Mouse (Mus musculus): ENCODE data around the gene Marf1. TPM values are rescaled to one million over a fixed set of nuclear protein-coding genes. Genes with fewer than 3 reads are reported as not detected.

Marf1 gene
- polyA plus RNA-seq, 1 experiment from 2014 or later, result 17.1 TPM

GRCm38 (mm10) chr16:14151718-14152117 lies 11.4 kb downstream of the Marf1 start:
- no peaks in the 10 kb centered on the region for H3K9me3 ChIP-seq (replicated peaks; ENCODE audit: control insufficient read depth, low read length)
- H3K36me3 ChIP-seq (ENCODE audit: control insufficient read depth, insufficient read depth, low read length), result peaks cover 60% of the 10 kb centered on the region
- no peak overlapping the region for H3K4me2 ChIP-seq (ENCODE audit: low read length)
- no peak overlapping the region for H3K9ac ChIP-seq (ENCODE audit: low read length)
- WGBS, result 92% methylated on average over 4 of the region's 4 CpGs
- no peak overlapping the region for H3K4me3 ChIP-seq (ENCODE audit: low read depth, low read length)
- H3K4me1 ChIP-seq (ENCODE audit: control insufficient read depth, insufficient read depth, low read length), result no peaks in the 10 kb centered on the region
- no peaks in the 10 kb centered on the region for H3K27me3 ChIP-seq (replicated peaks; ENCODE audit: control insufficient read depth, insufficient read depth, low read length)
- ATAC-seq (no peak), DNase-seq (ENCODE audit: low spot score) (no peak)
- no peak overlapping the region for H3K27ac ChIP-seq (ENCODE audit: low read depth, low read length)

- Histone ChIP-seq H3K4me1 (ENCODE audit: control insufficient read depth, insufficient read depth, low read length) (no peaks in the 10 kb centered on the region), H3K4me3 (ENCODE audit: low read depth, low read length) (no peak overlapping the region), H3K9ac (ENCODE audit: low read length) (no peak overlapping the region), H3K27me3 (replicated peaks; ENCODE audit: control insufficient read depth, insufficient read depth, low read length) (no peaks in the 10 kb centered on the region), H3K9me3 (replicated peaks; ENCODE audit: control insufficient read depth, low read length) (no peaks in the 10 kb centered on the region), H3K27ac (ENCODE audit: low read depth, low read length) (no peak overlapping the region), H3K36me3 (ENCODE audit: control insufficient read depth, insufficient read depth, low read length) (peaks cover 84% of the 10 kb centered on the region), H3K4me2 (ENCODE audit: low read length) (no peak overlapping the region)
- ATAC-seq, result no peak
- DNase-seq (ENCODE audit: low spot score), result no peak
Observed at GRCm38 (mm10) chr16:14147712-14148111, 15.4 kb downstream of the Marf1 start.

GRCm38 (mm10) chr16:14143298-14143697 lies 19.9 kb downstream of the Marf1 start:
- no peaks in the 10 kb centered on the region for H3K9me3 ChIP-seq (replicated peaks; ENCODE audit: control insufficient read depth, low read length)
- no peaks in the 10 kb centered on the region for H3K4me1 ChIP-seq (ENCODE audit: control insufficient read depth, insufficient read depth, low read length)
- no peak overlapping the region for H3K4me2 ChIP-seq (ENCODE audit: low read length)
- WGBS, result 94% methylated on average over 3 of the region's 3 CpGs
- ATAC-seq (no peak), DNase-seq (ENCODE audit: low spot score) (no peak)
- H3K27me3 ChIP-seq (replicated peaks; ENCODE audit: control insufficient read depth, insufficient read depth, low read length), result no peaks in the 10 kb centered on the region
- peaks cover 88% of the 10 kb centered on the region for H3K36me3 ChIP-seq (ENCODE audit: control insufficient read depth, insufficient read depth, low read length)
- H3K4me3 ChIP-seq (ENCODE audit: low read depth, low read length), result no peak overlapping the region
- H3K27ac ChIP-seq (ENCODE audit: low read depth, low read length), result no peak overlapping the region
- no peak overlapping the region for H3K9ac ChIP-seq (ENCODE audit: low read length)

- no peak overlapping the region for H3K4me3 ChIP-seq (ENCODE audit: low read depth, low read length)
- no peaks in the 10 kb centered on the region for H3K27me3 ChIP-seq (replicated peaks; ENCODE audit: control insufficient read depth, insufficient read depth, low read length)
- H3K9me3 ChIP-seq (replicated peaks; ENCODE audit: control insufficient read depth, low read length), result no peaks in the 10 kb centered on the region
- H3K4me1 ChIP-seq (ENCODE audit: control insufficient read depth, insufficient read depth, low read length), result no peaks in the 10 kb centered on the region
- no peak for ATAC-seq
- no peak overlapping the region for H3K9ac ChIP-seq (ENCODE audit: low read length)
- H3K27ac ChIP-seq (ENCODE audit: low read depth, low read length), result no peak overlapping the region
- peaks cover 87% of the 10 kb centered on the region for H3K36me3 ChIP-seq (ENCODE audit: control insufficient read depth, insufficient read depth, low read length)
- no peak for DNase-seq (ENCODE audit: low spot score)
- H3K4me2 ChIP-seq (ENCODE audit: low read length), result no peak overlapping the region
Observed at GRCm38 (mm10) chr16:14139106-14139505, 24.0 kb downstream of the Marf1 start.

GRCm38 (mm10) chr16:14137976-14138561 lies 25.1 kb downstream of the Marf1 start:
- H3K4me2 ChIP-seq (ENCODE audit: low read length), result no peak overlapping the region
- H3K4me3 ChIP-seq (ENCODE audit: low read depth, low read length), result no peak overlapping the region
- no peaks in the 10 kb centered on the region for H3K4me1 ChIP-seq (ENCODE audit: control insufficient read depth, insufficient read depth, low read length)
- no peak for DNase-seq (ENCODE audit: low spot score)
- H3K27me3 ChIP-seq (replicated peaks; ENCODE audit: control insufficient read depth, insufficient read depth, low read length), result no peaks in the 10 kb centered on the region
- H3K9ac ChIP-seq (ENCODE audit: low read length), result no peak overlapping the region
- WGBS, result 97% methylated on average over 1 of the region's 1 CpGs
- H3K9me3 ChIP-seq (replicated peaks; ENCODE audit: control insufficient read depth, low read length), result no peaks in the 10 kb centered on the region
- peaks cover 88% of the 10 kb centered on the region for H3K36me3 ChIP-seq (ENCODE audit: control insufficient read depth, insufficient read depth, low read length)
- no peak for ATAC-seq
- no peak overlapping the region for H3K27ac ChIP-seq (ENCODE audit: low read depth, low read length)

- ATAC-seq, result no peak
- H3K4me1 ChIP-seq (ENCODE audit: control insufficient read depth, insufficient read depth, low read length), result no peaks in the 10 kb centered on the region
- DNase-seq (ENCODE audit: low spot score), result no peak
- no peak overlapping the region for H3K27ac ChIP-seq (ENCODE audit: low read depth, low read length)
- H3K4me2 ChIP-seq (ENCODE audit: low read length), result no peak overlapping the region
- H3K27me3 ChIP-seq (replicated peaks; ENCODE audit: control insufficient read depth, insufficient read depth, low read length), result no peaks in the 10 kb centered on the region
- WGBS, result 87% methylated on average over 2 of the region's 2 CpGs
- H3K36me3 ChIP-seq (ENCODE audit: control insufficient read depth, insufficient read depth, low read length), result peaks cover 90% of the 10 kb centered on the region
- H3K9me3 ChIP-seq (replicated peaks; ENCODE audit: control insufficient read depth, low read length), result no peaks in the 10 kb centered on the region
- no peak overlapping the region for H3K4me3 ChIP-seq (ENCODE audit: low read depth, low read length)
- no peak overlapping the region for H3K9ac ChIP-seq (ENCODE audit: low read length)
Observed at GRCm38 (mm10) chr16:14135014-14135413, 28.1 kb downstream of the Marf1 start.

GRCm38 (mm10) chr16:14131838-14132237 lies 31.3 kb downstream of the Marf1 start:
- no peak for DNase-seq (ENCODE audit: low spot score)
- H3K4me2 ChIP-seq (ENCODE audit: low read length), result no peak overlapping the region
- H3K36me3 ChIP-seq (ENCODE audit: control insufficient read depth, insufficient read depth, low read length), result peaks cover 95% of the 10 kb centered on the region
- H3K27me3 ChIP-seq (replicated peaks; ENCODE audit: control insufficient read depth, insufficient read depth, low read length), result no peaks in the 10 kb centered on the region
- no peak for ATAC-seq
- WGBS, result 86% methylated on average over 5 of the region's 5 CpGs
- H3K9me3 ChIP-seq (replicated peaks; ENCODE audit: control insufficient read depth, low read length), result no peaks in the 10 kb centered on the region
- no peak overlapping the region for H3K27ac ChIP-seq (ENCODE audit: low read depth, low read length)
- no peak overlapping the region for H3K4me3 ChIP-seq (ENCODE audit: low read depth, low read length)
- no peak overlapping the region for H3K9ac ChIP-seq (ENCODE audit: low read length)
- H3K4me1 ChIP-seq (ENCODE audit: control insufficient read depth, insufficient read depth, low read length), result no peaks in the 10 kb centered on the region

GRCm38 (mm10) chr16:14131376-14131775 lies 31.8 kb downstream of the Marf1 start:
- WGBS, result 86% methylated on average over 3 of the region's 3 CpGs
- Histone ChIP-seq H3K9me3 (replicated peaks; ENCODE audit: control insufficient read depth, low read length) (no peaks in the 10 kb centered on the region), H3K27me3 (replicated peaks; ENCODE audit: control insufficient read depth, insufficient read depth, low read length) (no peaks in the 10 kb centered on the region), H3K27ac (ENCODE audit: low read depth, low read length) (no peak overlapping the region), H3K4me1 (ENCODE audit: control insufficient read depth, insufficient read depth, low read length) (no peaks in the 10 kb centered on the region), H3K9ac (ENCODE audit: low read length) (no peak overlapping the region), H3K4me2 (ENCODE audit: low read length) (no peak overlapping the region), H3K36me3 (ENCODE audit: control insufficient read depth, insufficient read depth, low read length) (peaks cover 95% of the 10 kb centered on the region), H3K4me3 (ENCODE audit: low read depth, low read length) (no peak overlapping the region)
- DNase-seq (ENCODE audit: low spot score) (no peak), ATAC-seq (no peak)

GRCm38 (mm10) chr16:14130796-14131195 lies 32.4 kb downstream of the Marf1 start:
- H3K4me2 ChIP-seq (ENCODE audit: low read length), result no peak overlapping the region
- no peak for DNase-seq (ENCODE audit: low spot score)
- no peak overlapping the region for H3K9ac ChIP-seq (ENCODE audit: low read length)
- H3K4me3 ChIP-seq (ENCODE audit: low read depth, low read length), result no peak overlapping the region
- ATAC-seq, result no peak
- no peak overlapping the region for H3K27ac ChIP-seq (ENCODE audit: low read depth, low read length)
- no peaks in the 10 kb centered on the region for H3K4me1 ChIP-seq (ENCODE audit: control insufficient read depth, insufficient read depth, low read length)
- H3K27me3 ChIP-seq (replicated peaks; ENCODE audit: control insufficient read depth, insufficient read depth, low read length), result no peaks in the 10 kb centered on the region
- H3K9me3 ChIP-seq (replicated peaks; ENCODE audit: control insufficient read depth, low read length), result no peaks in the 10 kb centered on the region
- 91% methylated on average over 7 of the region's 7 CpGs for WGBS
- peaks cover 95% of the 10 kb centered on the region for H3K36me3 ChIP-seq (ENCODE audit: control insufficient read depth, insufficient read depth, low read length)

Data from forebrain, embryonic 14.5 days (tissue).